Mouse (Mus musculus) adrenal gland (tissue): ENCODE measurements around the gene Dhrs13.

ENCODE experiments used
- intact Hi-C: fragments of 180-260 bp; cut with DNase I; formaldehyde crosslinking; loops from one replicate; pipeline ENCODE4 v1.15.1; 2025
- long read RNA-seq, 2 experiments: library from polyadenylated mRNA; unstranded; transcript quantifications; one replicate each; pipeline ENCODE4 v2.0.0; 2020; ENCODE audit warnings: borderline replicate concordance in 1 of 2; ENCODE audit not compliant: insufficient replicate concordance in 1 of 2

Gene Dhrs13
- long read RNA-seq, experiment 1, transcript Dhrs13-201 (5 exons, 1,779 nt): major isoform, 13 of 14 reads
- long read RNA-seq, experiment 1, partial matches to known transcripts: 1 of 14 reads
- long read RNA-seq, experiment 1, other reads (novel, unspliced or antisense): 0 of 14 reads
- long read RNA-seq, experiment 2, transcript Dhrs13-201 (5 exons, 1,779 nt): major isoform, 36 of 40 reads
- long read RNA-seq, experiment 2, partial matches to known transcripts: 3 of 40 reads
- long read RNA-seq, experiment 2, other reads (novel, unspliced or antisense): 1 of 40 reads

GRCm38 (mm10) chr11:78031947-78032808 is at the start of gene Dhrs13:
Dhrs13 (plus strand) TSS chr11:78032280.
- intact Hi-C loops: no loop called here

DNA sequence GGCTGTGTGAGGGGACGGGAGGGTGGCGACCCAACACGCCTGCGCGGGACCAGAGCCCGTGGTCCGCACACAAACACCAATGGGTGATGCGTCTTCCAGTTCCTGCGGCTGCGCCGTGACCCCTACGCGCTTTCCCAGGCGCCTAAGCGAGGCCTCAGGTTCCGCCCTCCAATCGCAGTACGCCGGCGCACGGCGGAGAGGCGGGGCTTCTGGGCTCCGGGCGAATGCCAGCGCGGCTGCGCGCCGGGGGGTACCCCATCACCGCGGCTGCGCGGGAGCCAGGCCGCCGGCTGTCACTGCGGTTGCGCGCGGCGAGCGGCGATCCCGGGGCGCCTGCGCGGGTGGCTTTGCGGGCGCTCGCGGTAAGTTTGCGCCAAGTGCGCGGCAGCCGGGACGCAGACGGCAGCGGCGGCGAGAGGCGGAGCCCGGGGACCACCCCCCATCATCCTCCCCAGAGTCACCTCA is 49.6 kb upstream of the Dhrs13 start, which contains the start of gene Phf12:
Gene Phf12 (plus strand): TSS at position 314 of the 465 bp plus-strand sequence.
- intact Hi-C loops: no loop called here

DNA sequence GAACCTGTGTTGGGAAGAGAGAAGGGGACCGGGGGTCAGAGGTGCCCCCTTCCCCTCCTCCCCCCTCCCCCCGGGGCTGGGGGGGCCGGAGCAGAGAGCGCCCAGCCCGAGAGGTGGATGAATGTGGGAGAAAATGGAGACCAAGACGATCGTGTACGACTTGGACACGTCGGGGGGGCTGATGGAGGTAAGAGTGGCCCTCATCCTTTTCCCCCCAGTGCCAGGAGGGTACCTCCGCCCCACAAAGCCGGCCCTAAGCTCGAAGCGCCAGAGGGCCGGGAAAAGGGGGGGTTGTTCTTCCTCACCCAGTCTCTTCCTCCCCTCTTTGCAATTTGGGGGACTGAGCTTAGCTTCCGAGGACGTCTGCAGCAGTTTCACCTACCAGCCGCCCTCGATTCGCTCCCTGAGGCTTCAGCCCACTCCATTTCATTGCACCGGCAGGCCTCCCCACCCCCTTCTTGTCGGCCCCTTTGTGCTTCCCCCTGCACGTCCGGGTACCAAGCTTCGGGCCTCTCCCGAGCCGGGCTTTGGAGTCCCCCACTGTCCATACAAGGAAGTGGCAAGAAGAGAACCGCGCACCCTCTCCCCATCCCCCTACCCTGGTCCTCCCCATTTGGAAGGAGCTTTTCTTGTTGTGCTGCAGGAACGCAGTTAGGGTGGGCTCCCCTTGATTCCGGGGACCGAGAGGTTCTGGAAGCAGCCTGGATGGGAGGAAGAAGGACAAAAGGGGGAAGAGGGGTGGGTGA is 48.7 kb upstream of the Dhrs13 start:
- intact Hi-C loops: no loop called here

- intact Hi-C loops: no loop called here
Measured at GRCm38 (mm10) chr11:77983937-77984835, 47.9 kb upstream of the Dhrs13 start.

- intact Hi-C loops: loop anchor here (5.0 kb wide), 1 partner anchor 52 kb away; the partner anchor contains the start of gene Flot2
Measured at GRCm38 (mm10) chr11:77984836-77985231, 47.2 kb upstream of the Dhrs13 start.

DNA sequence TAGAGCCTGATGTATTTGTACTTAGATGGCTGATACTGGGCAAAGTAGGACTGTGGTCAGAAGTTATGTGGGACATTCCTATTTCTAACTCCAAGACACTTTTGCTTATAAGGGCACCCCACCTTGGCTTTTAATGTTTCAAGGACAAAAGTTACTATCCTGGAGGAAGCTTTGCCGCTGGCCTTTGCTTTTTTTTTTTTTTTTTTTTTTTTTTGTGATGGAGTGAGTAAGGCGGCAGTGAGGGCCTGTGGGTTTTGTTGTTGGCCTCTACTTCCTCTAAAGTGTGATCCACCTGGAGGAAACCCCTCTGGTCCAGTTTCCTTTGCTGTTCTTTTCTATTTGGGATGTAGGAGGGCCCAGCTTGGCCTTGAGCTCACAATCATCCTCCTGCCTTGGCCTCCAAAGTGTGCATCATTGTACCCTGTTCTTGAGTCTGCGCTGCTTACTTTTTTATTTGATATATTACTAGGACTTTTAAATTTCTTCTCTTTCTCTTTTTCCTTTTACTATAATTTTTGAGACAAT is 46.5 kb upstream of the Dhrs13 start:
- intact Hi-C loops: loop anchor here (5.0 kb wide), 1 partner anchor 52 kb away; the partner anchor contains the start of gene Flot2

DNA sequence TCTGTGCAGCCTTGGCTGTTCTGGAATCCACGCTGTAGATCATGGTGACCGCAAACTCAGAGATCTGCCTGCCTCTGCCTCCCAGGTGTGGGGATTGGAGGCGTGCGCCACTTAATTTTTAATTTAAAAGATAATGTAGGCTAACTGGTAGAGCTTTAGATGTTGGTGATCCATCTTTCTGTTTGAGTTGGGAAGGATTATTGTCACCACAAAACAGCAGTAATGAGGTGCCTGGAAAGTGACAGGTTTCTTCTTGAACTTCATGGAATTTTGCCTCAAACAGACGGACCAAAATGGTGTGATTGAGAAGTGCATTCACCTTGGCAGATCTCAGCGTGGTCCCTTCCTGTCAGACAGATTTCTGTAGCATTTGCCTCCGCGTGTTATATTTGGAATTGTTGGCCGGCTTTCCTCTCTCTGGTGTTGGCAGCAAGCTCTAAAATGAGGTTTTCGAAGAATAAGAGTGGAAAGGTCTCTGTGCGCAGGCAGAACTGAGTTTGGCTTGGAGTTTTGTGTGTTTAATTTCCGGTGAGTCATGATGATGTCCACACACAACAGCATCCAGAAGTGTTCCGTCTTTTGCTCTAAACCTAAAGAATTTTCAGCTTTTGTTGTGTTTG is 42.9 kb upstream of the Dhrs13 start:
- intact Hi-C loops: loop anchor here (5.0 kb wide), 1 partner anchor 48 kb away; the partner anchor contains the start of gene Flot2

- intact Hi-C loops: no loop called here
Measured at GRCm38 (mm10) chr11:77995556-77995955, 36.5 kb upstream of the Dhrs13 start.

- intact Hi-C loops: no loop called here
Measured at GRCm38 (mm10) chr11:78006446-78006845, 25.6 kb upstream of the Dhrs13 start.

- intact Hi-C loops: no loop called here
Measured at GRCm38 (mm10) chr11:78019676-78020075, 12.4 kb upstream of the Dhrs13 start.

GRCm38 (mm10) chr11:78023607-78024006 is 8.5 kb upstream of the Dhrs13 start:
- intact Hi-C loops: no loop called here

GRCm38 (mm10) chr11:78029240-78029639 is 2.8 kb upstream of the Dhrs13 start:
- intact Hi-C loops: no loop called here

DNA sequence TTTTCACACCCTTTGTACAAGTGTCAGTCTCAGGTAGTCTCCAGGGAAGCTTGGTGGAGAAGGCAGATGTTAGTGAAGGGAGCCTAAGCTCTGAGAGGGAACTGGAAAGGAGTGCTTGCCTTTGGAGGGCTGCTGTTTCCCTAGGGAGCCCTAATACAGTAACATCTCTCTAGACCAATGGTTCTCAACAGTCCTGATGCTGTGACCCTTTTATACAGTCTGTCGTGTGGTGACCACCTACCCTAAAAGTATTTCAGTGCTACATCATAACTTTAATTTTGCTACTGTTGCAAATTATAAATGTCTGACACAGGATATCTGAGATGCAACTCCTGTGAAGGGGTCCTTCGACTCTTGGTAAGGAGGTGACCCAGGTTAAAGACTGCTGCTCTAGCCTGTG is 1.5 kb upstream of the Dhrs13 start:
- intact Hi-C loops: no loop called here

- intact Hi-C loops: no loop called here
Measured at GRCm38 (mm10) chr11:78031389-78031788, 691 bp upstream of the Dhrs13 start.

GRCm38 (mm10) chr11:78032809-78033195 is 722 bp downstream of the Dhrs13 start:
- intact Hi-C loops: no loop called here

- intact Hi-C loops: no loop called here
Measured at GRCm38 (mm10) chr11:78033931-78034617, 2.0 kb downstream of the Dhrs13 start.

DNA sequence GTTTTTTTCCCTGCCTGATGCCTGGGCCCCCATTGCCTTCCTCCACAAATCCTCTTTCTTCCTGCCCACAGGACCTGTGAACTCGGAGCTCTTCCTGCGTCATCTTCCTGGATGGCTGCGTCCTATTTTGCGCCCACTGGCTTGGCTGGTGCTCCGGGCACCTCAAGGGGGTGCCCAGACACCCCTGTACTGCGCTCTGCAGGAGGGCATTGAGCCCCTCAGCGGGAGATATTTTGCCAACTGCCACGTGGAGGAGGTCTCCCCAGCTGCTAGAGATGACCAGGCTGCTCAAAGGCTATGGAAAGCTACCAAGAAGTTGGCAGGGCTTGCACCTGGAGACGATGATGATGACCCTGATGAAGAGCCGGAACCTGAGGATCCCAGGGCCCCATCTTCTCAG is 4.7 kb downstream of the Dhrs13 start:
- intact Hi-C loops: loop anchor here (5.0 kb wide), 1 partner anchor 49 kb away; no protein-coding TSS in a partner anchor

DNA sequence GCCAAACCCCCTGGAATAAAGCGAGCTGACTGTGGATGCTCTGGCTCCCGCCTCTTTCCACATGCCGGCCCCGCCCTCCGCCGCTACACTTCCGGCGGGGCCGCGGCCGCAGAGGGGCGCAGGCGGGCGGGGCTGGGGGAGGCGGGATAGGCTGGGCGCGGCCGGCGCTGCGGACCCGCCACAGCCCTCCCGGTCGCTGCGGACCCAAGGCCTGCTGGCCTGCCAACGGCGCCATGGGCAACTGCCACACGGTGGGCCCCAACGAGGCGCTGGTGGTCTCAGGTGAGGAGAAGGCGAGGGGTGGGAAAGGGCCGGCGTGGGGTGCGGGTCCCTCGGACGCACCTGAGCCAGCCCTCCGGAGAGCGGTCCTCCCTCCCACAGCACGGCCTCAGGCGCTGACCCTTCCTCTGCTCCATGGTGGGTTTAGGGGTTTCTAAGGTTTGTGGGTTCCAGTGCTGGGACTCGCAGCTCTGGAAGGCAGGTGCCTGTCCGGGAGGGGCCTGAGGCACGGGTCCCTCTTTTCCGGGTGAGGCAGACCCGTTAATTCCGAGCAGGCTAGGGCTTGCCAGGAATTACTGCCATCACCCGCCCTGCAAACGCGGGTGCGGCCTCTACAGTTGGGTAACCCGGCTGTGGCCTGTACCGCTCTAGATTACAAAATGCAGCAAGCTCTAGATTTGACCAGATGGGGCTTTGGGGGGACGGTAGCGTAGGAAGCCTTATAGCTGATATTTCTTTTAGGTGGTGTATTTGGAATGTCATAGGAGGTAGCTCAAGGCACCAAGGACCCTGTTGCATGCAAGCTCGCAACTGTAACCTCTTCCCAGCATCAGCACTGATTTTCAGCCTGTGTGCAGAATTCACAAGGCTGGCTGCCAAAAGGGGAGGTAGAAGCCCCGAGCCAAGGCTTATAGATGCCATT is 6.0 kb downstream of the Dhrs13 start, which contains the start of gene Flot2:
Gene Flot2 (plus strand): TSS at position 101 of the 922 bp plus-strand sequence.
- intact Hi-C loops: loop anchor here (5.0 kb wide), 1 partner anchor 51 kb away; no protein-coding TSS in a partner anchor
